Mouse (Mus musculus) hindbrain, embryonic 16.5 days (tissue): ENCODE measurements around the gene Per1. TPM values are rescaled to one million over a fixed set of nuclear protein-coding genes. Genes with fewer than 3 reads are reported as not detected.

Experiments used
- ATAC-seq: fragments of 200-750 bp; cut with Nextera tagmentation; 2 replicates; pipeline ENCODE4 v1.8.0; 2017; ENCODE audit warnings: moderate TSS enrichment, moderate library complexity
- H3K27ac ChIP-seq: fragments of 300-500 bp; sonication (generic); 2 replicates; pipeline ENCODE4 v1.5.1; 2014; ENCODE audit warnings: low read depth, mild to moderate bottlenecking, control low read depth, low read length, moderate library complexity
- H3K27me3 ChIP-seq: fragments of 300-500 bp; sonication (generic); replicated peaks from 2 replicates; pipeline ENCODE4 v1.6.1; 2014; ENCODE audit warnings: low read length; ENCODE audit not compliant: control insufficient read depth, insufficient read depth
- H3K36me3 ChIP-seq: fragments of 300-500 bp; sonication (generic); 2 replicates; pipeline ENCODE4 v1.6.1; 2014; ENCODE audit warnings: mild to moderate bottlenecking, low read length, moderate library complexity, mixed read lengths; ENCODE audit not compliant: control insufficient read depth, insufficient read depth
- H3K4me1 ChIP-seq: fragments of 300-500 bp; sonication (generic); 2 replicates; pipeline ENCODE4 v1.6.1; 2014; ENCODE audit warnings: low read depth, low read length; ENCODE audit not compliant: control insufficient read depth, insufficient read depth
- H3K4me2 ChIP-seq: fragments of 300-500 bp; sonication (generic); 2 replicates; pipeline ENCODE4 v1.6.1; 2014; ENCODE audit warnings: mild to moderate bottlenecking, low read length, control low read depth, moderate library complexity
- H3K4me3 ChIP-seq: fragments of 300-500 bp; sonication (generic); 2 replicates; pipeline ENCODE4 v1.5.1; 2014; ENCODE audit warnings: mild to moderate bottlenecking, low read length, control low read depth, moderate library complexity
- H3K9ac ChIP-seq: fragments of 300-500 bp; sonication (generic); 2 replicates; pipeline ENCODE4 v1.6.1; 2014; ENCODE audit warnings: low read depth, mild to moderate bottlenecking, control low read depth, low read length, moderate library complexity
- H3K9me3 ChIP-seq: fragments of 300-500 bp; sonication (generic); 2 replicates; pipeline ENCODE4 v1.6.1; 2014; ENCODE audit warnings: mild to moderate bottlenecking, low read length, moderate library complexity; ENCODE audit not compliant: control insufficient read depth
- WGBS: fragments of 180-500 bp; shearing (Covaris S2); extraction: QIAGEN DNeasy Blood & Tissue Kit; methylation state at CpG from one replicate; pipeline ENCODE4 v1.1.7; 2014; 5-methylcytosine and 5-hydroxymethylcytosine counted together
- polyA plus RNA-seq: library from polyadenylated mRNA; unstranded; fragments of >200 nt; fragmentation: Nextera tagmentation; extraction: Ambion mirVana; gene quantifications from 2 replicates; pipeline ENCODE4 v1.2.1, GENCODE M21; 2015

Per1 gene
- polyA plus RNA-seq, 1 experiment from 2014 or later = 11.1 TPM

DNA sequence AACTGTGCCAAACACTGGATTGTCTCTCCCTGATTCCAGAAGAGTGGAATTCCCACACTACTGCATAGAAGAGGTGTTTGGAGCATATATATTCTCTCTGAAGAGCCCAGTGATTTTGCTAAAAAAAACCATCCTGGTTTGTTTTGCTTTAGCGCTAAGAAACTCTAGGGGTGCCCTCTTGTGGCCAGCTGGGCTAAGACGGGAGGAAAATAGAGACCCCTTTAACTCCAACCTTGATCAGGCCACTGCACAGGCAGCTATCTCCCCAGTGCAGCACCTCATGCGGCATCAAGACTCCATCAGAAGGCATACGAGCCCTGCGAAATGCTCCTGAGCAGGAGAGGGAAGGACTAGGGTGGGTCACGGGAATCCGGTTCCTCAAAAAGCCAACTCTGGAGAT, 55.4 kb downstream of the Per1 start:
- Histone ChIP-seq H3K27ac (no peak overlapping the region), H3K27me3 (no peaks in the 10 kb centered on the region; the same call in 1 of the 2 replicates), H3K36me3 (no peaks in the 10 kb centered on the region), H3K4me1 (peaks cover 2% of the 10 kb centered on the region; the same call in 1 of the 2 replicates), H3K9me3 (no peaks in the 10 kb centered on the region), H3K9ac (peak overlapping the region; percentile 29; the same call in 1 of the 2 replicates), H3K4me2 (peak overlapping the region; percentile 40), H3K4me3 (no peak overlapping the region)
- WGBS = 8% methylated on average over 7 of the region's 7 CpGs
- ATAC-seq = peak; percentile 56; the same call in 1 of the 2 replicates

DNA sequence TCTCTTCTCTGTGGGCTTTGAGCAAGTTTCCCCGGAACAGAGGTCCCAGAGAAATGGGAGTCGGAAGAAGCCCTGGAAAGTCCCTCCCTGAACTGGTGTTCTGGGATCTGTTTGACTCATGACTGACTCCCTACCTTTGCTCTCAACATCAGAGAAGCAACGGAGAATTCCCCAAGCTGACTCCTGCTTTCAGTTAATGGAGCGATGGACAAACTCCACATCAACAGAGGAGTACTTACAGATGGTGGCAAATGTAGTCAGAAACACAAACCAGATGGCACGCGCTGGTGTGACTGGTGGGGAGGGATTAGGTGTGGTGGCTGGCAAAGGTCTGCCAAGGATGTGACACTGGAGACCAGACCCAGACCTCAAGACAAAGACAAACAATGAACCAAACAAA, 56.0 kb downstream of the Per1 start:
- H3K4me2 ChIP-seq = peak overlapping the region; percentile 40
- H3K4me3 ChIP-seq = no peak overlapping the region
- H3K27ac ChIP-seq = no peak overlapping the region
- peaks cover 2% of the 10 kb centered on the region; the same call in 1 of the 2 replicates for H3K27me3 ChIP-seq
- H3K9me3 ChIP-seq = no peaks in the 10 kb centered on the region
- H3K36me3 ChIP-seq = no peaks in the 10 kb centered on the region
- 68% methylated on average over 6 of the region's 6 CpGs for WGBS
- ATAC-seq = no peak
- H3K4me1 ChIP-seq = peaks cover 2% of the 10 kb centered on the region; the same call in 1 of the 2 replicates
- H3K9ac ChIP-seq = no peak overlapping the region

DNA sequence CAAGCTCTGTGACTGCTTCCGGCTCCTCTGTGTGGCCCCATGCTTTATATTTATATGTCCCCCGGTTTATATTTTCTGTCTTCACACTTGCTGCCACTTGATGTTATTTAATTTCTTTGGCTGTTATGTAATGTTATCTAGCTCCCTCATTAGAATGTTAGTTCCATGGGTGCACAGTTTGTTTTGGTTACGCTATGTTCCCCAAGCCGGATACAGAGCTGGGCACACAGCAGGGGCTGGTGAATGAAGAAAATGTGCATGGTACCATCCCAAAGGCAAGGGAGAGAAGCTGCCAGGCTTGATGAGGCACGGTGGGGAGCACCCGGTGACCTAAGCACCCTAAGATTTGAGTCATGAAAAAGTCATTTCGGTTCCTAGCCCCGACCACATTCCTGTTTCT, 58.8 kb downstream of the Per1 start:
- Histone ChIP-seq H3K27me3 (peaks cover 5% of the 10 kb centered on the region; the same call in 1 of the 2 replicates), H3K9me3 (no peaks in the 10 kb centered on the region), H3K4me3 (no peak overlapping the region), H3K4me2 (no peak overlapping the region), H3K27ac (no peak overlapping the region), H3K9ac (no peak overlapping the region), H3K4me1 (peaks cover 8% of the 10 kb centered on the region), H3K36me3 (no peaks in the 10 kb centered on the region)
- 78% methylated on average over 8 of the region's 8 CpGs for WGBS
- ATAC-seq = no peak

DNA sequence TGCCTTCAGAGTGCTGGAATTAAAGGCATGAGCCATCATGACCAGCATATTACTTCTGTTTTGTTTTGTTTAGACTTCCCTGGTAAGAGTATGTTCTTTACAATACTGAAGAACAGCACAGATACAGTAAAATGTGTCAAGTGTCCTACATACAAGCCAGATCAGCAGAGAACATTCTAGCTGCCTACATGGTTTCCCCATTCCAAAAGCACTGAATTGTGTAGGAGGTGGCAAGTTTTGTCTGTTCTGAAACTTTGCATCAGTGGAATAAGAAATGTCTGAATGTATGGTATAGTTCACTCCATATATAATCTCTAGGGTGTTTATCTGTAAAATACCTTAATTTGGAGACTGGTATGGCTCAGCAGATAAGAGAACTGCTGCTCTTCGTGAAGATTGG, 60.3 kb downstream of the Per1 start:
- H3K27ac ChIP-seq = no peak overlapping the region
- no peak overlapping the region for H3K9ac ChIP-seq
- peaks cover 8% of the 10 kb centered on the region for H3K4me1 ChIP-seq
- no peaks in the 10 kb centered on the region for H3K36me3 ChIP-seq
- no peak overlapping the region for H3K4me2 ChIP-seq
- ATAC-seq = no peak
- no peak overlapping the region for H3K4me3 ChIP-seq
- no peaks in the 10 kb centered on the region for H3K9me3 ChIP-seq
- peaks cover 5% of the 10 kb centered on the region; the same call in 1 of the 2 replicates for H3K27me3 ChIP-seq
- WGBS = 43% methylated on average over 1 of the region's 1 CpGs

DNA sequence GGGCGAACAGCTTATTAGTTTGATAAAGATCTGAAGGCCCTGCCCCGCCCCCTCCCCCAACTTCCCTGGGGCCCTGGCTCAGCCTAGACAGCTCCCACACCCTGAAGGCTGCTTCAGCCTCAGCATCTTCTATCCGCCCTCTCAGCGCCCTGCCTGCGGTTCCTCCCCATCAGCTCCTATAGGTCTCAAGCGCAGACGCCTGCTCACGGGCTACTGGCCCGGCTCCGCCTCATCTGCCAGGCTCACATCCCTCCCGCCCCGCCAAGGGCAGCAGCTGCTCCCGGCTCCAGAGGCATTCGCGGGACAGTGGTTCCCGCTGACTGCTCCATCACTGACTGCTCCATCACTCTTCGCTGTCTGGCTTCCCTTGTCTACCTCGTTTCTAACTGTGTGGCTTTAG, 61.8 kb downstream of the Per1 start, which contains the start of gene Alox12b:
Alox12b (plus strand) TSS at position 190 of the 400 bp plus-strand sequence.
- H3K27me3 ChIP-seq = peaks cover 5% of the 10 kb centered on the region; the same call in 1 of the 2 replicates

More for the DNA sequence above, 61.8 kb downstream of the Per1 start, which contains the start of gene Alox12b:
- H3K4me2 ChIP-seq = peak within 1 kb of the TSS; percentile 59
- WGBS = 2% methylated on average over 18 of the region's 18 CpGs
- H3K4me3 ChIP-seq = peak within 1 kb of the TSS; percentile 33
- H3K9ac ChIP-seq = peak within 1 kb of the TSS; percentile 45
- H3K9me3 ChIP-seq = no peaks in the 10 kb centered on the region
- H3K36me3 ChIP-seq = no peaks in the 10 kb centered on the region
- peaks cover 5% of the 10 kb centered on the region; the same call in 1 of the 2 replicates for H3K4me1 ChIP-seq
- ATAC-seq = no peak
- no peak within 1 kb of the TSS for H3K27ac ChIP-seq

Other genes with a start within 250 kb of the Per1 start
- gene Ndel1, start 223.4 kb upstream of the Per1 start, polyA plus RNA-seq = 109 and 112 TPM in 2 replicates
- gene Rnf222, start 206.7 kb upstream of the Per1 start, polyA plus RNA-seq = 0.04 TPM in 1 of 2 replicates, not detected in the other
- gene Rpl26, start 193.6 kb upstream of the Per1 start, polyA plus RNA-seq = 487 and 500 TPM in 2 replicates
- 0.34 and 0.67 TPM in 2 replicates for gene Odf4, start 168.1 kb upstream of the Per1 start, polyA plus RNA-seq
- gene Arhgef15, start 137.7 kb upstream of the Per1 start, polyA plus RNA-seq = 27.2 and 33.9 TPM in 2 replicates
- 2.3 and 3.4 TPM in 2 replicates for gene Slc25a35, start 127.1 kb upstream of the Per1 start, polyA plus RNA-seq
- 30.0 and 36.9 TPM in 2 replicates for gene Rangrf, start 120.0 kb upstream of the Per1 start, polyA plus RNA-seq
- gene Pfas, start 86.8 kb upstream of the Per1 start, polyA plus RNA-seq = 12.9 and 16.4 TPM in 2 replicates
- gene Ctc1, start 79.3 kb upstream of the Per1 start, polyA plus RNA-seq = 62.9 and 66.0 TPM in 2 replicates
- gene Aurkb, start 49.6 kb upstream of the Per1 start, polyA plus RNA-seq = 26.9 and 32.2 TPM in 2 replicates
- 18.1 and 20.9 TPM in 2 replicates for gene Borcs6, start 35.5 kb upstream of the Per1 start, polyA plus RNA-seq
- 38.6 and 42.6 TPM in 2 replicates for gene Tmem107, start 24.4 kb upstream of the Per1 start, polyA plus RNA-seq
- 402 and 475 TPM in 2 replicates for gene Vamp2, start 6.7 kb upstream of the Per1 start, polyA plus RNA-seq
- gene Hes7, start 25.2 kb downstream of the Per1 start, polyA plus RNA-seq = 1.4 and 1.8 TPM in 2 replicates
- gene 9130213A22Rik, start 27.4 kb downstream of the Per1 start, polyA plus RNA-seq = 0.94 and 1.2 TPM in 2 replicates
- gene Aloxe3, start 30.7 kb downstream of the Per1 start, polyA plus RNA-seq = 8.1 and 8.5 TPM in 2 replicates
- 0.65 and 0.95 TPM in 2 replicates for gene Alox12b, start 61.8 kb downstream of the Per1 start, polyA plus RNA-seq
- gene Alox8, start 102.6 kb downstream of the Per1 start, polyA plus RNA-seq = 0.73 and 0.84 TPM in 2 replicates
- 0.51 and 0.69 TPM in 2 replicates for gene Gucy2e, start 141.8 kb downstream of the Per1 start, polyA plus RNA-seq
- gene Cntrob, start 228.6 kb downstream of the Per1 start, polyA plus RNA-seq = 15.5 and 16.4 TPM in 2 replicates
- gene Trappc1, start 228.8 kb downstream of the Per1 start, polyA plus RNA-seq = 177 and 185 TPM in 2 replicates
- gene Kcnab3, start 231.0 kb downstream of the Per1 start, polyA plus RNA-seq = 4.9 and 6.0 TPM in 2 replicates
- 239 and 257 TPM in 2 replicates for gene Rnf227, start 245.2 kb downstream of the Per1 start, polyA plus RNA-seq